Mouse (Mus musculus): ENCODE data around the gene Ptpre. TPM values are rescaled to one million over a fixed set of nuclear protein-coding genes. Genes with fewer than 3 reads are reported as not detected.

Ptpre gene
- polyA plus RNA-seq, 1 experiment from 2014 or later: 0.56 TPM

DNA sequence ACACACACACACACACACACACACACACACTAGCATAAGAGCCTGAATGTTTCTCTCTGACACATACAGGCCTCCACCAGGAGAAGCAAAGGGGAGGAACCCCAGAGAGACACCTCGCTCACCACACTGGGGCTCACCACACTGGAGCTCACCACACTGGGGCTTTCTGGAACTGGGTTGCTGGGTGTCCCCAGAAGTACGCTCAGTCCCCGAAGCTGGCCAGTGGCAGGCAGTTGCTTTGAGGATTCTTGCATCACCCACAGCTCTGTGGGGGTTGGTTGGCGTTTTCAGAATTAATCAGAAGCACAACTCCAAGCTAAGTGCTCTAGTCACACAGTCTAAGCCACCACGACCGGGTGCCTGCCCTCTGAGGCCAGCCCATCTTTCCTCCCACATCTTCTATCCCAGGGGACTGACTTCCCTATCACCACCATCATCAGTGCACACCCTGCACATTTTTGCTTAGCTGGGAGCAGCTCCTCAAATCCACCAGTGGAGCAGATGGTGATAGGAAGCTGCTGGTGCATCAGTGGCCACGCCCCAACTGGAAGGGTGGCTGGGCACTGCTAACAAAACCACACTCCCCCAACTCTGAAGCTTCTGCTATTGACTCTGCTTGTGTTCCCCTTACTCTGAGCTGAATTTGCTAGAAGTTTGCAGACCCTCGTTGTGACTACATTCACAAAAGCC lies 51.5 kb downstream of the Ptpre start:
- 80% methylated on average over 8 of the region's 8 CpGs for WGBS
- Histone ChIP-seq H3K9me3 (replicated peaks) (no peaks in the 10 kb centered on the region), H3K4me1 (peaks cover 10% of the 10 kb centered on the region; the same call in 1 of the 2 replicates), H3K4me3 (no peak overlapping the region), H3K27me3 (ENCODE audit: low read depth, poor library complexity, severe bottlenecking) (no peaks in the 10 kb centered on the region), H3K36me3 (no peaks in the 10 kb centered on the region), H3K27ac (replicated peaks) (no peak overlapping the region)
- DNase-seq (ENCODE audit: low spot score): no peak

DNA sequence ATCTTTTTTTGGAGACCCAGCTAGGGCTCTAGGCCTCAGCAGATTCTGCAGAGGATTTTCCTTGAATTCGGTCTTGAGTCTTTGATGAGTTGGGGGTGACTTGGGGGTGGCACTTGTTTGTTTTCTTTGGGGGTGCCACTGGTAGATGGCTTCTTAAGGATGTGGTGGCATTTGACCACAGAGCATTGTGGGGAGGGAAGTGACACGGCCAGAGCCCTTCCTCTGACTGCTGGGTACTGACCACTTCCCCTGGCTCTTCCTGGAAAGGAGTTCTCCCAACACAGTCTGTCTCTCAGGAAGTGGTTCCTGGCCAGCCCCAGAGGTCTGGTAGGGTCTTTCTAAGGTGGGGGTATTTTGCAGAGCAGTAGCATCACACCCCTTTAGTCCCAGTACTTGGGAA lies 54.2 kb downstream of the Ptpre start:
- Histone ChIP-seq H3K27me3 (ENCODE audit: low read depth, poor library complexity, severe bottlenecking) (no peaks in the 10 kb centered on the region), H3K36me3 (no peaks in the 10 kb centered on the region), H3K27ac (replicated peaks) (no peak overlapping the region), H3K4me1 (peaks cover 9% of the 10 kb centered on the region; the same call in 1 of the 2 replicates), H3K9me3 (replicated peaks) (no peaks in the 10 kb centered on the region), H3K4me3 (no peak overlapping the region)
- DNase-seq (ENCODE audit: low spot score): no peak
- WGBS: 86% methylated on average over 2 of the region's 2 CpGs

DNA sequence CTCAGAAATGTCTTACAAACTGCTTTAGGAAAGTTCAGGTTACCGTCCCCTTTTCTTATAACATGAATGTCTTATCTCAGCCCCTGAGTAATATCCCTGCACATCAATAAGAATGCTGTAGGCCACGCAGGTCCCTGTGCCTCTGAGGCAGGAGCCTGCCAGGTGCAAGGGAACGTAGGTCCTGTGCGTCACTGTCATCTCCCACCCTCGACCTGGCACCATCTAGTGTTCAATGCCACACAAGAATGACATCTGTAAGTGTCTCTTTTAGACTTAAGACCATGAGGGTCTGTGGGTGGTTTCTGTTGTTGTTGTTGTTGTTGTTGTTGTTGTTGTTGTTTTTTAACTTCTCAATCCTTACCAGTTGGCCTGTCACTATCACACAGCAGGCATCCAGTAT lies 56.0 kb downstream of the Ptpre start:
- Histone ChIP-seq H3K27me3 (ENCODE audit: low read depth, poor library complexity, severe bottlenecking) (no peaks in the 10 kb centered on the region), H3K36me3 (no peaks in the 10 kb centered on the region), H3K9me3 (replicated peaks) (no peaks in the 10 kb centered on the region), H3K27ac (replicated peaks) (no peak overlapping the region), H3K4me3 (no peak overlapping the region), H3K4me1 (peaks cover 10% of the 10 kb centered on the region)
- DNase-seq (ENCODE audit: low spot score): no peak
- WGBS: 82% methylated on average over 5 of the region's 5 CpGs

DNA sequence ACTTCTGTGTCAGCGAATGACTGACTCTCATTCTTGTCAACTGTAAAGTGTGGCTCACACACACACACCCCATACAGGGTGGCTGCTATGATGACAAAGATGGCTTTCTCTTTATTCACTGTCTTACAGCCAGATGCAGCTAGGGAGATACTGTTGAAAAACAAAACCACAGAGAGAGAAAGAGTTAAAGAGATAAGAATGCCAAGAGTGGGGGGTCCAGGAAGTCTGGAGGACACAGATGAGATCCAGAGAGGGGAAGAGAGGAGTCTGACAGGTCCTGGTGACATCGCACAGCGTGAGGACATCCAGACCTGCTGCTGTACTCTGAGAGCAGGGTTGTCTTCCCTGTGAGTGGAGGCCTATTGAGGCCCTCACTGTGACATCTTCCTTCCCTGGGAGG lies 56.5 kb downstream of the Ptpre start:
- Histone ChIP-seq H3K9me3 (replicated peaks) (no peaks in the 10 kb centered on the region), H3K4me3 (no peak overlapping the region), H3K27ac (replicated peaks) (no peak overlapping the region), H3K27me3 (ENCODE audit: low read depth, poor library complexity, severe bottlenecking) (no peaks in the 10 kb centered on the region), H3K36me3 (no peaks in the 10 kb centered on the region), H3K4me1 (peaks cover 14% of the 10 kb centered on the region)
- DNase-seq (ENCODE audit: low spot score): no peak
- WGBS: 91% methylated on average over 3 of the region's 3 CpGs

DNA sequence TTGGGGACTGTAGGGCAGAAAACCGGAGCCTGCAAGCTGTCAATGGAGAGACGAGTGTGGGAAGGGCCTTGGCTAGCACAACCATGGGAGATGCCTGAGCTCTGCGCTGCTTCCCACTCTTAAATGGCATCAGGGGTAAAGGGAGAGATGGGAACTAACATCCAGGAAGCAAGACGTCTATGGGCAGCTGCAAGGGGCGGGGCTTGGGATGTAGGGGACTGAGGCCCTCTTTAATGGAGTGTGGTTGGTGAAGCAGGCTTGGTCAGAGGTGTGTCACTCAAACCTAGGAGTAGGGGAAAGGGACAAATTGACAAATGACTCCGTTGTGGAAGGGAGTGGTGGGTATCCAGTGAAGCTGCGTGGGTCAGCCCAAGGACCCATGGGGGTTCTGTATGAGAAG lies 57.4 kb downstream of the Ptpre start:
- Histone ChIP-seq H3K27me3 (ENCODE audit: low read depth, poor library complexity, severe bottlenecking) (no peaks in the 10 kb centered on the region), H3K4me1 (peaks cover 14% of the 10 kb centered on the region), H3K9me3 (replicated peaks) (no peaks in the 10 kb centered on the region), H3K4me3 (no peak overlapping the region), H3K36me3 (no peaks in the 10 kb centered on the region), H3K27ac (replicated peaks) (no peak overlapping the region)
- WGBS: 74% methylated on average over 7 of the region's 7 CpGs
- no peak for DNase-seq (ENCODE audit: low spot score)

DNA sequence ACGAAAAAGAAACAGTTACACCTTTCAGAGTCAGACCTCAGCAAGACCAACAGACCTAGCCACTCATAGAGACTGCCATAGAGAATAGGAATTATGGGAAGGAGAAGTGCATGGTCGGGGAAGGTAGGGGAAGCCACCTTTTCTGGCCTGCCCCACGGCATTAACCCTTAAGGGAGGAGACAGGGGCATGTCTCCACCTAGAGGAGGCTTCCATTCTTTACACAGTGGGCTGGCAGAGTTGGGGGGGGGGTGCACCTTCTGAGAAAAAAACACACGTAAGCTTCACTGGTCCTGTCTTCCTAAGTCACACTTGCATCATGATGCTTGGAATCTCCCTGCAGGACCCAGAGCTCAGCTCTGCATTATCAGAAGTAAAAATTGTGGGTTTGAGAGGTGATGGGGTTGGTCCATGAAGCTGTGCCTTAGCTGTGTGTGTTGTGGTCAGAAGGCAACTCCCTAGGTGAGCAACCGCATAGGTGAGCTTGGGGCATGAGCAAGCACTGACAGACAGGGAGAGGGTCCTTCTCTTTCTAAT lies 58.4 kb downstream of the Ptpre start:
- WGBS: 61% methylated on average over 5 of the region's 5 CpGs
- H3K27me3 ChIP-seq (ENCODE audit: low read depth, poor library complexity, severe bottlenecking): no peaks in the 10 kb centered on the region
- H3K9me3 ChIP-seq (replicated peaks): no peaks in the 10 kb centered on the region
- peaks cover 14% of the 10 kb centered on the region for H3K4me1 ChIP-seq
- no peak for DNase-seq (ENCODE audit: low spot score)
- no peak overlapping the region for H3K27ac ChIP-seq (replicated peaks)
- H3K36me3 ChIP-seq: no peaks in the 10 kb centered on the region
- H3K4me3 ChIP-seq: no peak overlapping the region

DNA sequence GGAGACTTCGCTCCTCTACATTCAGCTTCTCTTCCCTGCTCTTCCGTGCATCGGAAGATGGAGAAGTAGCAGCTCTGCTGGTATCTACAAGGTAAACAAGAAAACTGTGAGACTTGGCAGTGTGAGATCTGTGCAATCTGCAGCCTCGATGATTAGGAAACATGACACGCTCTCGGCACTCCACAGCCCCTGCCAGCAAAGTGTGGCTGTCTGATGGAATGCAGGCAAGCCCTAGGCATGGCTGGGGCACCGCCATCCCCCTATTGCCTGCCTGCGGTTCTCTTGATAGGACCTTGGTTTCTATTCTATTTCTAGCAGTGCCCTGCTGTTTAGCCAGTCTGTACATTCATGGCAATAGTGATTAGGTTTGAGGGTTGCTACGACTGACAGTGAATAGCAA lies 59.7 kb downstream of the Ptpre start:
- WGBS: 76% methylated on average over 9 of the region's 9 CpGs
- H3K4me1 ChIP-seq: peaks cover 14% of the 10 kb centered on the region
- H3K27ac ChIP-seq (replicated peaks): no peak overlapping the region
- no peaks in the 10 kb centered on the region for H3K27me3 ChIP-seq (ENCODE audit: low read depth, poor library complexity, severe bottlenecking)
- no peaks in the 10 kb centered on the region for H3K9me3 ChIP-seq (replicated peaks)
- no peak overlapping the region for H3K4me3 ChIP-seq
- H3K36me3 ChIP-seq: no peaks in the 10 kb centered on the region
- DNase-seq (ENCODE audit: low spot score): no peak

DNA sequence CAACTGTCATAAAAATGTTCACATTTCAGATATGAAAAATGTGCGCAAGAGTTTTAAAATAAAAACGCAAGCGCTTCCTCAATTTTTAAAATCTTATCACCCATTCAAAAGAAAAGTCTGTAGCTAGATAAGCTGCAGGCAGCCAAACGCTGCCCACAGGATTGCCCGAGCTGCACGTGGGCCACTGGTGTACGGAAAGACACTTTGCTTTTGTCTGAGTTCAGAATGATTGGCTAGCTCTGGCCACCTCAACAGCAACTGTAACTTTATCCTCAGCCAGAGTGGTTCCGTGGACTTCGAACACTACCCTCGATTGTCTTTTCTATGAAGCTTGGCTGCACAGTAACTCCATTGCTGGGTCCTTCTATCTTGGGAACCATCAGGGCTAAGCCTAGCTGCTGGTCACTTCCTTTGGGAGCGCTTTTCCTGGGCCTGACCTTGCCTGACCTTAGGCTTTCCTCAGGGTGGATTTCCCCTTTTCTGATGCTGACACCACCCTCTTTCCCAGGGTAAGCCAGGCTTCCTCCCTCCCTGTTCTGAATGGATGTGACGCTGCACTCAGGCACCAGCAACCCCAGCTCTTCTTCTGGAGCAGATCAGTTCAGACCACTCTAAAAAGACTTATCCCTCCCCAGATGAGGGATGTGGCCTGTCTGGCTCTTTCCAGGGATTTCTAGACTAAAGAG lies 60.5 kb downstream of the Ptpre start:
- Histone ChIP-seq H3K9me3 (replicated peaks) (no peaks in the 10 kb centered on the region), H3K27ac (replicated peaks) (peak overlapping the region; percentile 55), H3K4me3 (no peak overlapping the region), H3K4me1 (peaks cover 15% of the 10 kb centered on the region), H3K36me3 (no peaks in the 10 kb centered on the region), H3K27me3 (ENCODE audit: low read depth, poor library complexity, severe bottlenecking) (no peaks in the 10 kb centered on the region)
- 71% methylated on average over 12 of the region's 12 CpGs for WGBS
- DNase-seq (ENCODE audit: low spot score): no peak

DNA sequence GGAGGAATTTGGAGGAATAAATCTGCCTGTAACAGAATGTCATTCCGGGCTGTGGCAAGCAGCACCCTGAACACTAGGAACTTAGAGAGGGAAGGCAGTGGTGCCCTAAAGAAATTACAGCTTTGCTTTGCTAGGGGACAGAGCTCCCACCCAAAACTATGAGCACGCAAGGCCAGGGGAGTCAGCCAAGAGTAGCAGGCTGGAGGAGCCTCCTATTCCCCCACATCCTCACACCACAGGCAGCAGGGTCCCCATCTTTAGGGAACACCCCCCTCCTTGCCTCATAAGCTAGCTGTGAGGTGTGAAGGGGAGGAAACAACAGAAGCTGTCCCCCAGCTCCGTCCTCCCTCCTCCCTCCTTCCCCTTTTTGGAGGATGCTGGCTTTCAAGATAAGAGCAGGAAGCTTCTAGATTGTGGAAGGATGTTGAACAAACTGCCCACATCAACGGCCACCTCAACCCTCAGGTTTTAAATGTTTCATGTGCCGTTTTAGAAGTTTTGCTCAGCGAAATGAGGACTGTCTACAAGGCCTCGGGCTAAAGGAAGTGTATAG lies 61.1 kb downstream of the Ptpre start:
- H3K27ac ChIP-seq (replicated peaks): peak overlapping the region; percentile 55
- no peaks in the 10 kb centered on the region for H3K9me3 ChIP-seq (replicated peaks)
- H3K4me1 ChIP-seq: peaks cover 21% of the 10 kb centered on the region
- no peak for DNase-seq (ENCODE audit: low spot score)
- no peaks in the 10 kb centered on the region for H3K27me3 ChIP-seq (ENCODE audit: low read depth, poor library complexity, severe bottlenecking)
- WGBS: 62% methylated on average over 7 of the region's 7 CpGs
- H3K36me3 ChIP-seq: no peaks in the 10 kb centered on the region
- no peak overlapping the region for H3K4me3 ChIP-seq

DNA sequence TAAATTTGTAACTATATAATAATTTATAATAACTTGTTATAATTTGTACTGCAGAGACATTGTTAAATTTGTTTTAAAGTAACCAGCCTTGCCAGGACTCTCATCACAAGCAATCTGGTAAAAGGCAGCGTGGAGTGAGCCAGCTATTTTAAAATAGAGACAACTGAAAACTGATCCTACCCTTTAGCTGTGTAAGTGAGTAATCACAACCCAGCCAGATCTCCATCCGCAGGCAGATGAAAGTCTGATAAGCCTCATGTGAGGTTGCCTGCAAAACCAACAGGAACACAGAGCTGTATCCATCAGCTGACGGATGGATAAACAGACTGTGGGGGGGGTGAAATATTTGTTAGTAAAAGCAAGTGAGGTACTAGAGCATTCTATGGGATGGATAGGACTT lies 62.8 kb downstream of the Ptpre start:
- H3K9me3 ChIP-seq (replicated peaks): no peaks in the 10 kb centered on the region
- DNase-seq (ENCODE audit: low spot score): no peak

DNA sequence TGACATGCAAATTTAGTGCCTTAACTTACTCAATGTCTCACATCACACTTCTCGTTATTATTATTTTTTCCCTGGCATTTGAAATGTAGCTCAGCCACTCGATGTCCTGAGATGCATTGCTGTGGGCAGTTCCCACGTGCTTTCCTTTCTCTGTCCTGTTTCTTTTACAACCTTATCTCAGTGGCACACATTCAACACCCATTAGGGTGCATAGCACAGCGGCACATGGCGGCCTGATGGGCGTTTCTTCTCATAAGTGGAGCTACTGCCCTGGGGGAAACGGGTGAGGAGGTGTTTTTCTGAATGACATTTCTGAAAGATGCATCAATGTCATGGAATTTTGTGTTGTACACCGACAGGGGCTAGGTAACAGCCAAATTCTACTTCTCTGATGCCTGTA lies 64.3 kb downstream of the Ptpre start:
- no peak for DNase-seq (ENCODE audit: low spot score)
- Histone ChIP-seq H3K36me3 (no peaks in the 10 kb centered on the region), H3K27me3 (ENCODE audit: low read depth, poor library complexity, severe bottlenecking) (no peaks in the 10 kb centered on the region), H3K4me3 (no peak overlapping the region), H3K27ac (replicated peaks) (no peak overlapping the region), H3K9me3 (replicated peaks) (no peaks in the 10 kb centered on the region), H3K4me1 (peaks cover 28% of the 10 kb centered on the region)
- 82% methylated on average over 8 of the region's 8 CpGs for WGBS

More for the DNA sequence above, 62.8 kb downstream of the Ptpre start:
- Histone ChIP-seq H3K27me3 (ENCODE audit: low read depth, poor library complexity, severe bottlenecking) (no peaks in the 10 kb centered on the region), H3K36me3 (no peaks in the 10 kb centered on the region), H3K4me1 (peaks cover 23% of the 10 kb centered on the region), H3K4me3 (no peak overlapping the region), H3K27ac (replicated peaks) (no peak overlapping the region)
- 86% methylated on average over 3 of the region's 3 CpGs for WGBS

DNA sequence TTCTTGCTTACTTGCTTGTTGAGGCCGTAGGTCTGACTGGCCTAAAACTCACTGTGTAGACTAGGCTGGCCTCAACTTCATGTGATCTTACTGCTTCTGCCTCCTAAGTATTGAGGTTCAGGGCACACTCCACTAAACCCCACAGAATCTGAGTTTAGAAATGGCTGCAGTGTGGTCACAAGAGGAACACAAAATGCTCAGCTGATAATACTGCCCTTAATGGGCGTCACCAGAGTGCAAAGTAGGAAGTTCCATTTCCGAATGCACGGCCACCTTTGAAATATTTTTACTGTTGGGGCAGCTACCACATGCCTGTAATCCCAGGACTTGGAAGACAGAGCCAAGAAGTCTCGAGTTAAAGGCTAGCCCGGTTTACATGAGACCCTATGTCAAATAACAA lies 65.0 kb downstream of the Ptpre start:
- Histone ChIP-seq H3K36me3 (no peaks in the 10 kb centered on the region), H3K27ac (replicated peaks) (no peak overlapping the region), H3K4me3 (no peak overlapping the region), H3K9me3 (replicated peaks) (no peaks in the 10 kb centered on the region), H3K4me1 (peaks cover 24% of the 10 kb centered on the region), H3K27me3 (ENCODE audit: low read depth, poor library complexity, severe bottlenecking) (no peaks in the 10 kb centered on the region)
- DNase-seq (ENCODE audit: low spot score): no peak
- 92% methylated on average over 6 of the region's 6 CpGs for WGBS

All from midbrain, embryonic 10.5 days (tissue).